Mouse (Mus musculus): ENCODE results near the gene Gnat2.

Gene Gnat2

DNA sequence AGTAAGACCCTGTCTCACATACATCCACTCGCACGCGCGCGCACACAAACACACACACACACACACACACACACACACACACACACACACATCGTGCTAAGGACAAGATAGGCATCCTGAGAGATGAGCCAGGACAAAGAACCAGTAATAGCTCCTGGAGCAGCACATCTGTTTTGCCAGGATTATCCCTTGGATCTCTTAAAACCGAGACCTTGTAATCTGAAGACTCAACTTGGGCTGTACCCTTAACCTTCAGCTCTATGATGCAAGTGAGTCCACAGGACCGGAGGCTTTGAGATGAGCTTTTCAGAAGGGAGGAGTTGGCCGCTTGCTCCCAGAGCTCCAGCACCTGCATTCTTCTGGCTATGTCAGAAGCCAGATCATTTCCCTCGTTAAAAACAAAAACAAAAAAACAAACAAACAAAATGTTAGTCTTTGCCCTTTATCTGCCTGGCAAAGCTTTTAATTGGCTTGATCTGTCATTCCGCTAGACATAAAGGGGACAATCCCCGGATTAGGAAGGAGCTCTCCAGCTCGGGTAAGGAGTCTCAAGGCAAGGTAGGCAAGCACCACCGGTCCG is at the start of gene Gnat2:
TSS of gene Gnat2 (plus strand) at position 254 of the 580 bp plus-strand sequence.
- in situ Hi-C loops (cut with MboI, MseI): no loop called here

DNA sequence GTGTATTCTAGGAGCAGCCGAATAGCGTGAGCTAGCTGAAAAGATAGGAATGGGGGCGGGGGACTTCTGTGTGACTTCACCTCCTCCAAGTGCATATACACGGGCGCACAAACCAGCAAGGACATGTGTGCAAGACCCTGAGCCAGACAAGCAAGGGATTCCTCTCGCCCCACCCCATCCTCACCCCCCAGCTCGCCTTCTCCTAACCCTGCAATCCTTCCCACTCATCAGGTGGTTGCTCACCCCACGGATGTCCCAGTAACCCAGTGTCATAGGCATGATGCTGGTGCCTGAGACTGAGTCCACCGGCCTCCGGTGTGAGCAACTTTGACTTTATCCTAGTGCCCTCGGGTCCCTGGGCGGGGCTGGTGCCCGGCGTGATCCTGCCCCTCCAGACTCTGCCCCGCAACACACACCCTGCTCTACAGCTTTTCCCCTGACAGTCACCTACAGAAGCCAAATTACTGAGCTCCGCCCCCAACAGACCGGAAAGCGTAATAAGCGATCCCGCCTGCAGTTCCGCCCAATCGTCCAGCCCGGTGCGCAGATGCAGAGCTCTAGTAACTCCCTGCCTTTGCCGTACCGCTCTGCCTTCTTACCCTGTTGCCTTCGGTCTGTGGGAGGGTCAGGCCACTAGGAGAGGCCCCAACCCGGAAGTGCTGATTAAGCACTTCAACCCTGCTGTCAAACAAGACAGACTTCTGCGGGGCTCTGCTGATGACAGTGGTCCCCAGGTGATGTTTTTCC is 48.0 kb upstream of the Gnat2 start, which contains the start of gene Gstm4:
TSS of gene Gstm4 (minus strand) at position 501 of the 747 bp plus-strand sequence.
- in situ Hi-C loops (cut with MboI, MseI): no loop called here

DNA sequence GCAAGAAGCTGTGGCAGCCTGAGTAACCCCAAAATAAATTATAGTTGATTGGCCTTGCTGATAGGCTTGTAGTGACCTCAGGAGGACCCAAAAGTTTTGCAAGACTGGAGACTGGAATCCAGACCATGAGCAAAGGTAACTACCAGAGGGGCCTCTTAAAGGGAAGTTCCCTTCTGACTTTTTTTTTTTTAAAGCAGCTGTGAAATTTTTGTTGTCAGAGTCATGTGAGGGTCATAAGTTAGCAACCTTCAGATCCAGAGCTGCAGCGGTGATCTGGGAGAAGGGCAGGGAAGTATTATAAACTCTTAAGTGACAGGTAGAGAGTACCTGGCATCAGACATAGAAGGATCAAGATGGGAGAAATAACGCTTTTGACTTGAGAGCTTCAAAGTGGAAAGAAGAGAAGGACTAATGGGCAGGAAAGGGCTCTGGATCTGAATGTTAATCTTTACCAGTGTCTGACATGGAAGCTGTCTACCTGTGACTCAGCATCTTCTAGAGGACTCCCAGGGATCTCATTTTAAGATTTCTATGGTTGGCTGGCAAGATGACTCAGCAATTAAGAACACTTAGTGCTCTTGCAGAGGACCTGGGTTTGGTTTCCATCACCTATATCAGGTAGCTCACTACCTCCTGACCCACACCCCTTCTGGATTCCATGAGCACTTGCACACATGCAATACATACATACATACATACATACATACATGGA is 45.5 kb upstream of the Gnat2 start:
- in situ Hi-C loops (cut with MboI, MseI): no loop called here

DNA sequence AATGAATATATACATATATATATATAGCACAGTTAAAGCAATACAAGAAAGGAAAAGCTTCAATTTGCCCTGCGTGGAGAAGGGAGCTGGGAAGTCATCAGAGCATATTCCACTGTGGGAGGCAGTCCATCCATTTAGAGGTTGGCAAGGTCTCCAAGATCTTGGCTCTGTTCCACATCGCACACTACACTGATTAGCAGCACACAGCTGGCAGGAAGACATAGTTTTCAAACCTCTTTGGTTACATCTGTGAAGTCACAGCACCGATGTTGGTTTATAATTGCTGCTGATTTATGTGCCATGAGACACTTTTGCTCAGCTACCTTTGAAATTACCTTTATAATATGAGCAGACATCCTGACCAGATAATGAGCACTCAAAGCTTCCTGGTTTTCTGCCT is 44.3 kb upstream of the Gnat2 start:
- in situ Hi-C loops (cut with MboI, MseI): no loop called here

DNA sequence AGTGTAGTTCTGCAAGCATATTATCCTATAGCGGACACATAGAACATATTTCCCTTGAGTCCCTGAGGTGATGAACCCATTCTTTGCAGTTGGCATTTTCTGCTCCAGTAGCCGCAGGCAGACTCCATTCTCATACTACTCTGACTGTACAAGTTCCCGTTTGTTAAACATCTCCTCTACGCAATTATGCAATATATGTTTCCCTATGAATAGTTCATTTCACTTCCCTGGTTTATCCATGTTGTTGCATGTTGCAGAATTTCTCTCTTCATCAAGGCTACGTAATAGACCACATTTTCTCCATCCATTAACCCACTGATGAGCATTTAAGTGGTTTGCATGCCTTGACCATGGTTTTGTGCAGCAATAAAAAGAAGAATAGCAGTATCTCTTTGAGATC is 42.1 kb upstream of the Gnat2 start:
- in situ Hi-C loops (cut with MboI, MseI): no loop called here

DNA sequence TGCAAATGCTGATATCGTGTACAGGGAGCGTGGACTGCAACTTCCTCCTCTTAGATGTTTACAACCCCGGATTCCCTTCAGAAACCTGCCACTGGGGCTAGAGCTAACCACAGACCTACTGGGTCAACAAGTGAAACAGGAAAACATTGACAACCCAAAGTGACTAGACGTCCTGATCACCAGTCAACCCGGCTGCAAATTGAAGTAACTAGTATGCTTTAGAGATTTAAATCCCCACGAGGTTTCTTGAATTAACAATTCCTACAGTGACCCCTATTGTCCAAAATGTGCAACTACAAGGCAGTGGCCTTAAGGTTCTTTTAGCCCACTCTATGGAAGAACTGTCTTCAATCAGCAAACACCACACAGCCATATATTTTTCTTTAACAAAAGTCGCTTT is 31.2 kb upstream of the Gnat2 start:
- in situ Hi-C loops (cut with MboI, MseI): loop anchor here (5.0 to 10.0 kb wide), 2 partner anchors 44 to 967 kb away; partner anchors contain the start of gene Gstm1

DNA sequence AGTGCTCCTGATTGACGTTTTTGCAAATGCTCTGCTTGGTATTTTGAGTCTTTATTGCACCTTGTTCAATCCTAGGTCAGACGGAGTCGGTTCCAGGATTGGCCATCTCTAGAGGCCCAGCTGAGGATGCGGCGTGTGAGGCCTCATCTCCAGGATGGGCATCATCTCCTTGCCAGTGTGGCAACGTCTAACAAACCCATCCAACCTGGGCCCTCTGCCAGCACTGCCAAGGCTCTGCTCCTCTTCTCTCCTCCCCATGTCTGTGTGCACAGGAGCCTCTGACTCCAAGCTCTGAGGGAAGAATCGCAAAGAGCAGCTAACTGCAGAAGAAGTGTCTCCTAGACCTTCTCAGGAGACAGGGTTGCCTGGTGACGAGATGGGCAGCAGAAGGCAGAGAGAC is 29.9 kb upstream of the Gnat2 start:
- in situ Hi-C loops (cut with MboI, MseI): loop anchor here (5.0 to 10.0 kb wide), 2 partner anchors 45 to 968 kb away; partner anchors contain the start of gene Gstm1

DNA sequence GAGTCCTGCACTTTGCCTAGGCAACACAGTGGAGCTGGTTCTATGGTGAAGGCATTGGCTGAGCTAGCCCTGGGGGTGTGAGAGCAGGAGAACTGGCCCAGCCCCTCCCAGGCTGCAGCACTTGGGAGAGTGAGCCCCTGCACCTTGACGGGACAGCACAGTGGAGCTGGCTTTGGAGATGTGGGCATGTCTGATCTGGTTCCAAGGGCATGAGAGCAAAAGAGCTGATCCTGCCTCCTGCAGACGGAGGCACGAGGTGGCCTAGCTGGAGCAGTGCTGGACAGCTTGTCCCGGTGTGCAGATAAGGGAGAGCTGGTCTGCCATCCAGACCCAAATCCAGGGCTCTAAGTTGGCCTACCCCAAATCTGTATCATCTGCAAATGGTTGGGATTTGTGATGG is 27.9 kb upstream of the Gnat2 start:
- in situ Hi-C loops (cut with MboI, MseI): loop anchor here (5.0 to 10.0 kb wide), 3 partner anchors 47 to 970 kb away; partner anchors contain the start of genes Gpr61 and Gstm1

DNA sequence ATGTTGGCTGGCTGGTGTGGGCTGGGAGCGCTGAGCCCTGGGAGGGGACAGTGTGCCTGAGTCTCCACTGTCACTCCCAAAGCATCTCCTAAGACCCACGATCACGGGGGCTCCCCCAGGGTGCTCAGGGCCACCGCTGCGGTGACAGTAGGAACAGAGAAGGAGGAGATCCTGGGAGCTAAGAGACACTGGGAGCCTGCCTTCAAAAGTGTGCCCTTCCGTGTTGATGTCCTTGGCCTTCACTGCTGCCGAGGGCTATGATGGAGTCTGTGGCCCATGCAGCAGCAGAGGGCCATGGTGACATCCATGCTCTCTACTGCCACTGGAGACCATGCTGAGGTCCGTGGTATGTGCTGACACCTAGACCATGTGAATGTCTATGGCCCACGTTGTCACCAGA is 27.0 kb upstream of the Gnat2 start:
- in situ Hi-C loops (cut with MboI, MseI): loop anchor here (5.0 to 10.0 kb wide), 2 partner anchors 87 to 971 kb away; partner anchors contain the start of gene Gpr61

DNA sequence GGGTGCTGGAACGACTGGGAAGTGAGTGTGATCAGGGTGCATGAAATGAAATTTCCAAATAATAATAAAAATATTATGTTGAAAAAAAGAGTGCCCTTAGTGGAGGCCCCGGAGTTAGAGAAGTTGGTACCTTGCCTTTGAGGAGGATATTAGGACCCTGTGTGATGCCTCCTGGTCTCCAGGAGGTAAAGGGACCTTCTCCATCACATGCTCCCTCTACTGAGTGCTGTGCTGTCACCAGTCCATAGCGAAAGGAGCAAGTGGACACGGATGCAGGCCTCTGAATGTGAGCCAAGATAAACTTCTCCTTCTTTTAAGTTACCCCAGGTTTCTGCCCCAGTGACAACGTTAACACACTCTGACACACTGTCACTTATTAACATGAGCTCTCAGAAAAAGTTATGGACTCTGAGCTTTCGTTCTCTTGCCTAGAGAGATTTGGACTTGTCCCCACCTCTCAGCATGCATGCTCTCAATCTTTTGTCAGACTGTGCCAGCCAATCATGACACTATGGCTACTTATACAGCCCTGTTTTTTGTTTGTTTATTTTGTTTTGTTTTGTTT is 25.1 kb upstream of the Gnat2 start:
- in situ Hi-C loops (cut with MboI, MseI): loop anchor here (5.0 to 10.0 kb wide), 2 partner anchors 85 to 973 kb away; partner anchors contain the start of gene Gpr61

DNA sequence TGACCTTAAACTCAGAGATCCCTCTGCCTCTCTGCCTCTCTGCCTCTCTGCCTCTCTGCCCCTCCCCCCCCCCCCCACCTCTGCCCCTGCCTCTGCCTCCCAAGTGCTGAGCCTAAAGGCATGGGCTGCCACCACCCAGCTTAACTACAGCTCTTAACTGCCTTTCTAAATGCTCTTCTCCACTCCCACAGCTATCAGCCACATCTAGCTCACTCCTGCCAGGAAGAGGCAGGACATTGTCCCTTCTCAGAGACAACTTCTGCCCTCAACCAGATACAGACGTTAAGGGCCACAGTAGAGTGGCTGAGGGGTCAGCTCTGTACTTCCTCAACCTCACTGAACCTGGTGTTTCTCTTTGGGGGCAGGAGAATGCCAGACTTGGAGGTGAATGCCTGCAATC is 23.8 kb upstream of the Gnat2 start:
- in situ Hi-C loops (cut with MboI, MseI): loop anchor here (5.0 to 10.0 kb wide), 2 partner anchors 83 to 974 kb away; partner anchors contain the start of gene Gpr61

DNA sequence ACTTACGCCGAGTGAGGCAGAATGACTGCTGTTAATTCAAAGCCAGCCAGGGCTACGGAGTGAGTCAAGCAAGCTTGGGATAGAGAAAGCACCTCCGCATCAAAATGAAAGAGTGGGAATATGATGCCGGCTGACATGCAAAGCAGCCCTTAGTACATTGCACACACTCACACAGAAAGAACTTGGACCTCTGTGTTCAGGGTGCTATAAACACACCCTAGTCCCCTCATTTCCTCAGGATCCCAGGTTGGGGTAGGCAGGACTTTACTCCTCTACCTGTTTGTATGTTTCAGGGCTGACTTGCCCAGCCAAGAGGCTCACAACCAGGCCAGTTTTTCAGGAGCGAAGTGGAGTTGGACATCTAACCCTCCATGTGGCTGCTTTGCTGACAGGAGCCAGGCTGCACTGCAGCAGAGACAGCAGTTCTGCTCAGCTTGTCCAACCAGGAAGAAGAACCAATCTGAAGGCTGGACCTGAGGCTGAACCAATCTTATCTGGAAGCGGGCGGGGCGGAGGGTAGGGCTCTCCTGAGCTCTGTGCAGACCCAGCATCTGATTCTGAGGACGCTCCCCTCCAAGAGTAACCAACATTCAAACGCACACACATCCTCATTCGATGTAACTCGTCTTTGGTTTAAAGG is 23.2 kb upstream of the Gnat2 start:
- in situ Hi-C loops (cut with MboI, MseI): loop anchor here (5.0 to 10.0 kb wide), 2 partner anchors 83 to 975 kb away; partner anchors contain the start of gene Gpr61

DNA sequence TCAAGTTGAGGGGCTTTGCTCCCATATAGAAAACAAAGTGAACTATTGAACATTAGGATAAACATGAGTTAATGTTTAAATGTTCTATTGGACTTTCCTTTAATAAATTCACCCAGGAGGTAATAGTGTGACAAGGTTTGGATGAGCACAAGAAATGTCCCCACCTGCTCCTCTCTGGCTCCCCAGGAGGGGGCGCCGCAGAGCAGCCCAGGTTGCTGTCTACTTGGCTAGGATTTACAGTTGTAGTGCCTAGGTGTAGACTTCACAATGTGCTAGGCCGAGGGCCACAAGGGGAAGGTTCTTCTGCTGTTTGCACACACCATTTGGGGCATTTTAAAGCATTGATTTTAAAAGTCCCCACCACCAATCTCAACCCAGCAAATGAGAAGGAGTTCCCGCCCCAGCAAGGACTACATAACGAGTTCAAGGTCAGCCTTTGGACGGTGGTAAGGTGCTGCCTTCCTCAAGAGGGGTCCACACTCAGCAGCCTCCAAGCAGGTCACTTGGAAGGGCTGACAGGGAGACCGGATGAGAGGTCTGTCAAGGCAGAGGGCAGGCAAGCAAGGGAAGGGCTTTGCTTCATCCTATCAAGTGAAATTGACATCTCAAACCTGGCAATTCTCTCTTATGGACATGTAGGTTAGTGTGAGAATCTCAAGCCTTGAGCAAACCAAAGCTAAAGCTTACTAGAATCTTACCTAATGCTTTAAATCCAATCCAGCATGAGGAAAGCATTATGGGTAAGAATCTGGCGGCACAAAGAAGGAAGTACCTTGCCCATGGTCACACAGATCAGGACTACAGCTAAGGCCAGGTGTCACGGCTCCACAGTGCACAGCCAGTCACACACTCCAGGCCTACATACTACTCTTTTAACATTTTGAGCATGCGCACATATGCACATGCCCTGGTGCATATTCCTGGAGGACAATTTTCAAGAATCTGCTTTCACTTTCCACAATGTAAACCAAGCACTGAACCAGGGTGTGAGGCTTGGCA is 22.0 kb upstream of the Gnat2 start:
- in situ Hi-C loops (cut with MboI, MseI): no loop called here

DNA sequence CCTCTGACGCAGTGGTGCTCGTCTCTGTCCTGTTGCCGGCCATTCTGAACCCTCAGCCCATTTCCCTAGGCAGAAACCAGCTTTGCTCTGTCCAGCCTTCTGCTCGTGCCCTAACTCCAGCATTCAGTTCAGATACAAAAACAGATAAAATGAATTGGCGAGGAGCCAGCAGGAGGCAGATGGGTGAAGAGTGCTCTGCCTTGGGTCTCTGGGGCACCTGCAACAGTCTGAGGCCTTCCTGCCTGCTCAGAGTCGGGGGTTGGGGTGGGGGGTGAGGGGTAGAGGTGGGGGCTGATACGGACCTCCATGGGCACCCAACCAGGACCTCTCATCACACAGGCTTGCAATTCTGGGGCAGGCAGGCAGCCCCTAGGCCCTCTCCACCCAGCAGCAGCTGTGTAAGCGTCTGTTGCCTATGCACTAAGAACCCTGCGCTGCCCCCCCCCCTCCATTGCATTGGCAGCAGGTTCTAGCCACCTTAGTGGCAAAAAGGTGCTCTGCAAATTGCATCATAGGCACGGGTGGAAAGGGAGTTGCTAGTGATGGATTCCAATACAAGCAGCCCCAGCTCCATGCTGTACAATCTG is 19.5 kb upstream of the Gnat2 start:
- in situ Hi-C loops (cut with MboI, MseI): no loop called here

DNA sequence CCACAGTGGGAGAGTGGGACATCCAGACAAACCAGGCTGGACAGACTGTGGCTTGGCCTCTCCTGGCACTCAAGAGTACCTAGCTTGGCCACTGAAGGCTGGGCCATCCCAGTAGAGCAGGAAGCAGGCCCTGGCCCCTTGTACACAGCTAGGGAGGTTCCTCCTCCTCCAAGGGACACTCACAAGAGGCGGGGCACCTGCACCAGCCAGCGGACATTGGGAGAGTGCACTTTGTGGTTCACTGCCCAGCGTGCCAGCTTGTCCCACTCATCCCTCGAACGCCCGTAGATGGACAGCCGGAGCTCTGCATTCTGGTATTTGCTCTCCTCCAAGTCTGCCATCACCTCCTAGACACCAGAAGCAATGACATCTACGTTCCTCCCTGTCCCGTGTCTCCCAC is 15.8 kb upstream of the Gnat2 start:
- in situ Hi-C loops (cut with MboI, MseI): no loop called here

DNA sequence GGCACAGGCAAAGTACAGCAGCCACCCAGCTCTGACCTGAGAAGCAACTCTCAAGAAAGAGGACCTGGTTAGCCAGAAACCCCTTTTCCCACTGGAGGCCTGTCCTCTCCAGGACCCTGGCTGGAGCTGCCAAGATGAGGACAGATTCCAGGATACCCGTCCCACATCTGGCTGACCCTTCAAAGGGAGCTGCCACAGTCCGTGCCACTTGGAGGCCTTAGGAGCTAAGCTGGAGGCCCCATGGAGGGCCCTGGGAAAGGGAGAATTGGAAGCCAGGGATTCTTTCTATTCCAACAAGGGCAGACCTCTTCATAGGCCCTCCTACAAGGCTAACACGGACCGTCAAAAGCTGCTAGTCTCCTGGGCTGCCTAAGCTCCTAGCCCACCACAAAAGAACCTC is 10.9 kb upstream of the Gnat2 start:
- in situ Hi-C loops (cut with MboI, MseI): no loop called here

DNA sequence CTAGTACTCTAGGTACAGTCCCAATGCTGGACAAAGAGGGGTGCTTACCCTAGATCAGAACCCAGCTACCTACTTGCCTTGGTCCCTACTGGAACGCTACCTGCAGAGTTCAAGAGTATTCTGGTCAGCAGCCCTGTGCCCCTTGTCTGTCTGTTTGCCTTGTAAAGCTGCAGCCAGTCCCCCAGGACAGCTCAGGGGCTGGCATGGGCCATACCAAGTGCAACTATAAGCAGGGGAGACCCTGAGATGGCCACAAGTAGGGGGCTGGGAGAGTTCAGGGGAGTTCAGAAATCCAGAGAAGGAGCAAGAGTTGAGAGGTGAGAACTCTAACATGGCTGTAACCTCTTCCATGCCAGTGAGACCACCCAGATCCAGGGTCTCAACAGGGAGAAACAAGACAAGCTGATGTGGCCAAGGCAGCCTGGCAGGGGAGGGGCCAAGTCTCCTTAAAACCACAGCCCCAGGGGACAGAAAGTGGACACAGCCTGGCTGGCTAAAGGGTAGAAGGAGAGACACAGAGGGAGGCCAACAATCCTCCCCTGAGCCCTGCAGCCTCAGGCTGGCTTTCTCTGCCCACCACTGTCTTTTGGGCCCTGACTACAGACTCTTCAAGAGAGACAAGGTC is 10.2 kb upstream of the Gnat2 start:
- in situ Hi-C loops (cut with MboI, MseI): no loop called here

DNA sequence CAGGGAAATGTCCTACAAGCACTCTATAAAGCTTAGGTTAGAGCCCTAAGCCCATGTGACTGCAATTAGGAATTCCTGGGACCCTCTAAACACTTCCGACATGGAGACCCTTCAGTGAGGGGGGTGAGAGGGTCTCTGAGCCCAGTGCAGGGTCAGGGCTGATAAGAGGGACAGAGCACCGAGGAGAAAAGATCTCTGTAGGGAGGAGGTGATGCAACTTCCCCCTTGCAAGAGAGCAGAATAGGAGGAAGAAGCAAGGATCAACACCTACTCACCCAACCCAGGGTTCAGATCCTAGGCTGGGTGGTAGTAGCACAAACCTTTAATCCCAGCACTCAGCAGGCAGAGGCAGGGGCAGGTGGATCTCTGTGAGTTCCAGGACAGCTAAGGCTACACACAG is 9.4 kb upstream of the Gnat2 start:
- in situ Hi-C loops (cut with MboI, MseI): no loop called here

DNA sequence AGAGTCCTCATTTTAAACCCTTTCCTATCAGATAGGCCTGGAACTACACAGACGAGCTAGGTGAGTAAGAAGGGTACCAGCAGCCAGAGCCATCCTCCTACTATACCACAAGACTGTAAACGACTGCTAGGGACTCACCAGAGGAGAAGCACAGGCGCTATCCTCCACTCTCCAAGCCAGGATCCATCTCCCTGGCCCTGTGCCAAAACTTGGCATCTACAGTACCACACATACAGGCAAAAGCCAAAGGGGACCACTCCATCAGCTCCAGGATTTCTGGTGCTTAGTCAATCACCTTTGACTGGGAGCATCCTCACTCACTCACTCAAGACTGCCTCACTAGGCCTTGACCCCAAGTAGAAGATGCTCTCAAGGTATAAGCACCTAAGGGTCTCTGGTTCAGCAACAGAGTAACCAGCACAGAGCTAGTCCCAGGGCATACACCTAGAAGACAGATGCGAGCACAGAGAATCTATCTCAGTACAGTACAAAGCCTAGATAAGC is 8.6 kb upstream of the Gnat2 start:
- in situ Hi-C loops (cut with MboI, MseI): no loop called here
